Mouse (Mus musculus): ENCODE data around the gene Olfr1216.
"Not testable (repeated sequence)": the region's sequence is repeated elsewhere in the genome, so short reads cannot be mapped to it uniquely, and the experiment has no call there.

The Olfr1216 gene

DNA sequence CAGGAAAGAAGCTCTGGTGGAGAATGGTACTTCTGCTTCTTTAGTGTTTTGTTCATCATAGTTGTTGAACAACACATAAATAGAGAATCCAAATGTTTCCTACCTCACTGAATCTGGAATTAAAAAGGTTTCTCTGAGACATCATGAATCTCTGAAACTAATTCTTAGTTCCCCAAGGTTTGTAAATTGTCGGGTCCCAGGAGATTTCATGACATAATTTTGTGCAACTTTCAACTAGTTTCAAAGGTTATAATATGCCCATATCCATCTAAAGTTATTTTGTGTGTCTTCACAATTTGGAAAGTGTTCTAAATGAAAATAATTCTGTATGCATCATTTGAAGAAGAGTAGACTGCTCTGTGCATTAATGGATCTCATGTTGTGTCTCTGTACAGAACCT lies at the start of gene Olfr1216:
Gene Olfr1216 (minus strand): TSS at position 101 of the 400 bp plus-strand sequence.
- no peak for DNase-seq

DNA sequence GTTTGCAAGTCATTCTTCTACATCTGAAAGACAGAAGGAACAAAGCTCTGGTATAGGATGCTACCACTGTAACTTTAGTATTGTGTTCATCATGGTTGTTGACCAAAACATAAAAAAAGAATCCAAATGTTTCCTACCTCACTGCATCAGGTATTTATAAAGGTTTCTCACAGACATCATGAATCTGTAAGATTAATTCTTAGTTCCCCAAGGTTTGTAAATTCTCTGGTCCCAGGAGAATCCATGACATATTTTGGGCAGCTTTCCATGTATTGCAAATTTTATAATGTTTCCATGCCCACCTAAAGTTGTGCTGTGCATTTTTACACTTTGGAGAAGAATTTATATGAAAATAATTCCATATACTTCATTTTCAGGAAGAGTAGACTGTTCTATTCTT lies 42.9 kb upstream of the Olfr1216 start, which contains the start of gene Olfr1218:
Gene Olfr1218 (minus strand): TSS at position 101 of the 400 bp plus-strand sequence.
- no peak for DNase-seq

DNA sequence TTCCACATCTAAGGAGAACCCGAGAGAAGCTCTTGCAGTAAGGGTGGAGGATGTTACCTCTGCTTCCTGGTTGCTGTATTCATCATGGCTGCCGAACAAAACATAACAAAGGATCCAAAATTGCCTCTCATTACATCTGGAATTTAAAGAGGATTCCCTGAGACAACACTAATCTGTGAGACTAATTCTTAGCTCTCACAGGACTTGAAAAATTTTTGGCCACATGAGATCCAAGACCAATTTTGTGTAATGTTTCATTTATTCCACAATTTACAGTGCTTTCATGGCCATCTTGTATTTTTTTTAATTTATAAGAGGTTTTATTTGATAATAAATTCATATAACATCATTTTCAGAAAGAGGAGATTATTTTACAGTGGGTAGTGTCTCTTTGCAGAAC lies 13.8 kb upstream of the Olfr1216 start, which contains the start of gene Olfr1217:
Gene Olfr1217 (minus strand): TSS at position 101 of the 400 bp plus-strand sequence.
- DNase-seq: no peak

DNA sequence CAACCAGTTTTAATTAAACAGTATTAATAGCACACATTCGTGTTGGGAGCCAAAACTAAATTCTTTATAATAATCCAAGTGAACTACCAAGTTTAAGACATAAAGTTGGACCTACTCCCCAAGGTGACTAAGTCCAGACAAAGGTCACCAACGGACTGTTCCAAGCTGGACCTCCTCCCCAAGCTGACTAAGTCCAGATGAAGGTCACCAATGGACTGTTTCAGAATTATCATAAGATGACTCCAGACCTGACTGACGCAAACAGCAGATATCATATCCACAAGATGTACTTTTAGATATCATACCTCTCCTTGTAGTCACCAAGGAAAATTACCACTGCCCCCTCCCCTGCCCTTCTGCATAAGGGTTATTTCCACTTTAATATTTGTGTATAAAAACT lies 3.3 kb upstream of the Olfr1216 start:
- DNase-seq: not testable (repeated sequence)

DNA sequence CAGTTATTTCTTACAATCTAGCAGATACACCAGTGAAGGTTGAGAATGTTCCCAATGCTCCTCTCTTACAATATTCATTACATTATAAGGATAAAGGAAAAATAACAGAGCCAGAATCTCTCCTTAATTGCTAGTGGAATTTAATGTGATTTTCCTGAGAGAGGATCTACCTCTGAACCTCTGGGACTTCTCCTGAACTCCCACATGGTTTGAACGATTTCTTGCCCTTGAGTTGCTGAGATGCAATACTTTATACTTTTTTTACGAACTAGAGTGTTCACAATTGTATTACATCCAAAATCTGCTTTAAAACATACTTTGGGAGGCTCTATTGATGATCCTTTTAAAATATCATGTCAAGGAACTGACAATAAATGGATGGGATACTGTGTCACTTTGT lies 11.3 kb downstream of the Olfr1216 start, which contains the start of gene Olfr1215:
Gene Olfr1215 (minus strand): TSS at position 101 of the 400 bp plus-strand sequence.
- DNase-seq: no peak

DNA sequence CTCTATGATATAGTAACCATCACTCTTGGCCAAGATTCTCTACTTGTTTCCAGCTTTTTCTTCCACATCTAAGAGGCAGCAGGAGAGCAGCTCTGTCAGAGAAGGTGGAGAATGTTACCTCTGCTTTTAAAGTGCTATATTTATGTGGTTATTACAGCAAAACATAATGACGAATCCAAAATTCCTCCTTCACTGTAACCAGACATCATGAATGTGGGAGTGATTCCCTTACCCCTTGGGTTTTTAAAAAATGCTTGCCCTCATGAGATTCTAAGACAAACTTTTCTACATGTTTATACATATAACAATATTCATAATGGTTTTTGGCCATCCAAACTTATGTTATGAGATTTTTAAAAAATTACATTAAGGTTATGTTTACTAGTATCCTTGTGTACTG lies 25.6 kb downstream of the Olfr1216 start, which contains the start of gene Olfr1214:
Gene Olfr1214 (minus strand): TSS at position 101 of the 400 bp plus-strand sequence.
- DNase-seq: no peak

DNA sequence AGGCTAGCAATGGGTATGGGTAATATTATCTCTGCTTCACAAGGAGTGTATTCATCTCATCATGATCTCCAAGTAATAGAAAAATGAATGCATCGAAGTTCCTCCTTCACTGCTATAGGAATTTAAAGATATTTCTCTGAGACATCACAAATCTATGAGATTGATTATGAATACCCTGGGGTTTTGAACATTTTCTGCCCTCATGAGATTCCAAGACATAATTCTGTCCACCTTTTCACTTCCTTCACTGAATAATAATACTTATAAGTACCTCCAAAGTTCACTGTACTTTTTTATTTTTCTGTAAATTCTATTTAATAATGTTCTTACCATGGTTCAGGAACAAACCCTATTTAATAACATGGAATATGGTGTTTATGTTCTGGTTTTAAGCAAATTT lies 38.0 kb downstream of the Olfr1216 start, which contains the start of gene Gm13762:
Gene Gm13762 (minus strand): TSS at position 101 of the 400 bp plus-strand sequence.
- DNase-seq: no peak

All from kidney, adult 18-20 months (tissue).